Mouse (Mus musculus): Measurements from ENCODE around the gene Itgb1bp1. TPM values are rescaled to one million over a fixed set of nuclear protein-coding genes. Genes with fewer than 3 reads are reported as not detected.

Itgb1bp1 gene
- polyA plus RNA-seq, 1 experiment from 2014 or later: 33.4 TPM

GRCm38 (mm10) chr12:21322296-21322695, 36.2 kb upstream of the Itgb1bp1 start:
- H3K27me3 ChIP-seq (replicated peaks): no peaks in the 10 kb centered on the region
- no peak for ATAC-seq (ENCODE audit: extremely low read depth, insufficient number of reproducible peaks, low FRiP score, low TSS enrichment)
- peaks cover 10% of the 10 kb centered on the region for H3K4me1 ChIP-seq
- no peaks in the 10 kb centered on the region for H3K9me3 ChIP-seq
- no peak overlapping the region for H3K9ac ChIP-seq
- WGBS: 82% methylated on average over 4 of the region's 4 CpGs
- H3K36me3 ChIP-seq: peaks cover 81% of the 10 kb centered on the region
- no peak overlapping the region for H3K27ac ChIP-seq (replicated peaks)
- no peak overlapping the region for H3K4me2 ChIP-seq
- H3K4me3 ChIP-seq: no peak overlapping the region

- WGBS: 81% methylated on average over 9 of the region's 9 CpGs
- Histone ChIP-seq H3K4me1 (peaks cover 16% of the 10 kb centered on the region), H3K36me3 (peaks cover 70% of the 10 kb centered on the region), H3K27ac (replicated peaks) (no peak overlapping the region), H3K9me3 (no peaks in the 10 kb centered on the region), H3K9ac (no peak overlapping the region), H3K27me3 (replicated peaks) (no peaks in the 10 kb centered on the region), H3K4me3 (no peak overlapping the region), H3K4me2 (no peak overlapping the region)
- no peak for ATAC-seq (ENCODE audit: extremely low read depth, insufficient number of reproducible peaks, low FRiP score, low TSS enrichment)
Observed at GRCm38 (mm10) chr12:21321170-21321569, 35.1 kb upstream of the Itgb1bp1 start.

DNA sequence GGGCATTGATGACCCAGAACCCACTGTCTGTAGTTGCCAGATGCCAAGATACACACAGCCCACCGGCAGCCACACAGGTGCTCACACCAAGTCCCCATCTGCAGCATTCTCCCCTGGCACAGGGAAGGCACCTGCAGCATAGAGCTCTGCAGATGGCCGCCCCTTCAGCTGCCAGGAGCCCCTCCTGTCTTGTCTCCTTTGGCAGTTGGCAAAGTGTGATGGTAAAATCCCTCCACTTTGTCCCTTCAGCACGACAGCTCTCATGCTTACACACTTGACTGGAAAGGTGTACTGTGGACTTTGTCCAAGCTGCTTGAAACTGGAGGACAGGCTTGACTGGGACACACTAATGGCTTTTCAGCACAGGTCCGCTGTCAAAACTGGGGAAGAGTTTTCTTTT, 34.2 kb upstream of the Itgb1bp1 start:
- Histone ChIP-seq H3K4me1 (peaks cover 20% of the 10 kb centered on the region), H3K4me2 (no peak overlapping the region), H3K27ac (replicated peaks) (no peak overlapping the region), H3K4me3 (no peak overlapping the region), H3K9me3 (no peaks in the 10 kb centered on the region), H3K27me3 (replicated peaks) (no peaks in the 10 kb centered on the region), H3K36me3 (peaks cover 65% of the 10 kb centered on the region), H3K9ac (no peak overlapping the region)
- no peak for ATAC-seq (ENCODE audit: extremely low read depth, insufficient number of reproducible peaks, low FRiP score, low TSS enrichment)
- 79% methylated on average over 4 of the region's 4 CpGs for WGBS

DNA sequence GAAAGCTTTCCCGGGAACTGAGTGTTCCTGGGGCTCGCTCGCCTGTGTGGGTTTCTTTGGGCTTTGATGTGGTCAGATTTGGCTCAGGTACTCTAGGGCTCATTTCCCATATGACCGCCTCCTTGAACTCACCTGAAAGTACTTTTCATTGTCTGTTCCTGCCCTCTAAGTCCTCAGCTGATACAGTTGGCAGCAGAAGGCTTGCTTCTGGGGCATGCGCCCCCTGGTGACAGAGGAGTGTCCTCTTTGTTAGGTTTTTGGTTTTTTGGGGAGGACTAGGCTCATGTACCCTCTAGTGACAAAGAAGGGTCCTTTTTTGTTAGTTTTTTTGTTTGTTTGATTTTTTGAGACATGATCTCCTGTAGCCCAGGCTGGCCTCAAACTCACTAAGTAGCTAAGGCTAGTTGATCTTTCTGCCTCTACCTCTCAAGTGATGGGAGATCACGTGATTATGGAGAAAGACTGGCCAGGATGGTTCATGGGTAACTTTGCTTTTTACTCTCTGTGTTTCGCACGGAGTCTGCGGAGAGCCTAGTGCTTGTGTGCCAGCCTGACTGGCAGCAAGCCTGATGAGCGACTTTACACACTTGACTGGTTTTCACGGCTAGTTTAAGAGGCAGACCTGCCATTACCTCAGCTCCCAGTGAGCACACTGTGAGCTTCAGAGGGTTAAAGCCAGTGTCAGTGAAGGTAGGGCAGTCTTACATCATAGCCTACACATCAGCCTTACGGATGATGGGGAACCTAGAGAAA, 32.2 kb upstream of the Itgb1bp1 start:
- H3K27ac ChIP-seq (replicated peaks): no peak overlapping the region
- H3K27me3 ChIP-seq (replicated peaks): no peaks in the 10 kb centered on the region
- H3K4me2 ChIP-seq: no peak overlapping the region
- H3K4me1 ChIP-seq: peaks cover 20% of the 10 kb centered on the region
- ATAC-seq (ENCODE audit: extremely low read depth, insufficient number of reproducible peaks, low FRiP score, low TSS enrichment): no peak
- H3K9ac ChIP-seq: no peak overlapping the region
- WGBS: 77% methylated on average over 12 of the region's 12 CpGs
- H3K4me3 ChIP-seq: no peak overlapping the region
- H3K9me3 ChIP-seq: no peaks in the 10 kb centered on the region
- H3K36me3 ChIP-seq: peaks cover 67% of the 10 kb centered on the region

DNA sequence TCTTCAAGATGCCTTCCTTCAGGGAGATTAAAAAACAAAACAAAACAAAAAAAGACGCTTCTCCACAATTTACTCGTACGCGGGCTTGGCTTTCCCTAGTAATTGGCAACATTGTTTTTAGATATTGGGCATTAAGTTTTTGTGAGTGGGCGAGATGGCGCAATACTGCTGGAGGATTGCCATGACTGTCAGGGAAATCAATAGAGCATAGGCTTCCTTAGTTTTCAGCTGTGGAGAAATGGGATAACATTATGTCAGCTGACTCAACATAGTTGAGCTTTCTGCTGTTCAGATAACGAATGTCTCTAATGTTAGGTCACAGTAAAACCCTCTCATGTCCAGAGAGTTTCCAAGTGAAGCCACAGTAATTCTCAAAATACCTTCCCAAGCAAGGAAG, 30.8 kb upstream of the Itgb1bp1 start:
- Histone ChIP-seq H3K9ac (peak overlapping the region; percentile 89), H3K4me1 (peaks cover 15% of the 10 kb centered on the region), H3K27me3 (replicated peaks) (no peaks in the 10 kb centered on the region), H3K27ac (replicated peaks) (peak overlapping the region; percentile 65; the same call in 1 of the 2 replicates), H3K4me3 (peak overlapping the region; percentile 73), H3K9me3 (no peaks in the 10 kb centered on the region), H3K4me2 (peak overlapping the region; percentile 80), H3K36me3 (peaks cover 67% of the 10 kb centered on the region)
- no peak for ATAC-seq (ENCODE audit: extremely low read depth, insufficient number of reproducible peaks, low FRiP score, low TSS enrichment)
- WGBS: 25% methylated on average over 7 of the region's 7 CpGs

GRCm38 (mm10) chr12:21315923-21316868, 30.1 kb upstream of the Itgb1bp1 start, which contains the start of gene Iah1:
Gene Iah1, plus strand, starts transcription at chr12:21316389.
- WGBS: 2% methylated on average over 59 of the region's 59 CpGs
- H3K36me3 ChIP-seq: peaks cover 69% of the 10 kb centered on the region
- H3K4me1 ChIP-seq: peaks cover 15% of the 10 kb centered on the region

DNA sequence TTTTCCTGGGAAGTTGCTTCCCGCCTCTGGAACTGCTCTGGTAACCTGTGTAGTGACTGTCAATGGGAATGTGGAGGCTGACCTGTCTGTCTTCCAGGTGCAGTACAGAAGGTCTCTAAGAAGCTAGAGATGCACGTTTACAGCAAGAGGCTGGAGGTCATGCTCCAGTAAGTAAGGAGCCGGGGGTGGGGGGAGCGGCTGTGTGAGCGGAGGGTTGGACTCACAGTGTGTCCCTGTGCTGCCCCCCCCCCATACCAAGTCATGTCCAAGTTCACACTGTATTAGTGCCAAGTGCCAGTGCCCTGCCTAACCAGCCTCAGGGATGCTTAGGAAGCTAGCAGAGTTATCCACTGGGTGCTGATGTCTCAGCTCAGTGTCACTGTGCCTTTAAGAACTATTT, 26.1 kb upstream of the Itgb1bp1 start:
- H3K9me3 ChIP-seq: no peaks in the 10 kb centered on the region
- H3K27ac ChIP-seq (replicated peaks): no peak overlapping the region
- no peak overlapping the region for H3K4me3 ChIP-seq
- peaks cover 85% of the 10 kb centered on the region for H3K36me3 ChIP-seq
- H3K9ac ChIP-seq: no peak overlapping the region
- WGBS: 84% methylated on average over 5 of the region's 5 CpGs
- no peaks in the 10 kb centered on the region for H3K27me3 ChIP-seq (replicated peaks)
- no peak overlapping the region for H3K4me2 ChIP-seq
- peaks cover 10% of the 10 kb centered on the region for H3K4me1 ChIP-seq
- no peak for ATAC-seq (ENCODE audit: extremely low read depth, insufficient number of reproducible peaks, low FRiP score, low TSS enrichment)

More at GRCm38 (mm10) chr12:21315923-21316868, 30.1 kb upstream of the Itgb1bp1 start, which contains the start of gene Iah1:
- Histone ChIP-seq H3K27ac (replicated peaks) (peak within 1 kb of the TSS; percentile 65), H3K4me2 (peak within 1 kb of the TSS; percentile 80), H3K9me3 (no peaks in the 10 kb centered on the region), H3K27me3 (replicated peaks) (no peaks in the 10 kb centered on the region), H3K9ac (peak within 1 kb of the TSS; percentile 89), H3K4me3 (peak within 1 kb of the TSS; percentile 73)
- ATAC-seq (ENCODE audit: extremely low read depth, insufficient number of reproducible peaks, low FRiP score, low TSS enrichment): peak; percentile 86

- ATAC-seq (ENCODE audit: extremely low read depth, insufficient number of reproducible peaks, low FRiP score, low TSS enrichment): no peak
- Histone ChIP-seq H3K27ac (replicated peaks) (no peak overlapping the region), H3K4me2 (no peak overlapping the region), H3K9me3 (no peaks in the 10 kb centered on the region), H3K4me1 (no peaks in the 10 kb centered on the region), H3K27me3 (replicated peaks) (no peaks in the 10 kb centered on the region), H3K9ac (no peak overlapping the region), H3K36me3 (peaks cover 97% of the 10 kb centered on the region), H3K4me3 (no peak overlapping the region)
- WGBS: 84% methylated on average over 4 of the region's 4 CpGs
Observed at GRCm38 (mm10) chr12:21306721-21307120, 20.6 kb upstream of the Itgb1bp1 start.

GRCm38 (mm10) chr12:21305741-21306140, 19.7 kb upstream of the Itgb1bp1 start:
- no peak overlapping the region for H3K27ac ChIP-seq (replicated peaks)
- H3K36me3 ChIP-seq: peaks cover 96% of the 10 kb centered on the region
- no peaks in the 10 kb centered on the region for H3K4me1 ChIP-seq
- 86% methylated on average over 4 of the region's 4 CpGs for WGBS
- no peak overlapping the region for H3K4me2 ChIP-seq
- ATAC-seq (ENCODE audit: extremely low read depth, insufficient number of reproducible peaks, low FRiP score, low TSS enrichment): no peak
- H3K9ac ChIP-seq: no peak overlapping the region
- no peak overlapping the region for H3K4me3 ChIP-seq
- H3K9me3 ChIP-seq: no peaks in the 10 kb centered on the region
- no peaks in the 10 kb centered on the region for H3K27me3 ChIP-seq (replicated peaks)

DNA sequence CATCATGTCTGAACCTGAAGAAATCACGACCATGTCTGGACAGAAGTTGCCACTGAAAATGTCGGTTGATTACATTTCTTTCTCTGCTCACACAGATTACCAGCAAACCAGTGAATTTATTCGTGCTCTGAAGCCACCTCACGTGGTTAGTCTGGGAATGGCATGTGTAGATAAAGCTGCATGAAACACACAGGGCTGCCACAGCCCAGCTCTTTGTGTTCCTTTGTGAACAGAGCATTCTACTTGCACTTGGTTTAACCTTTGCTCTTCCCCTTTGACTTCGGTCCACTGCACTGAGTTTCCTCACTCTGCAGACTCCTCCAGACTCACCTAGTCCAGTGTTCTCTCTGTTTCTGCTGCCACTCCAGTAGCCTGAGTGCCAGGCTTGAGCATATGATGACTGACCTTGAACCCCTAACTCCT, 16.3 kb upstream of the Itgb1bp1 start:
- Histone ChIP-seq H3K9me3 (no peaks in the 10 kb centered on the region), H3K27ac (replicated peaks) (0 out of 2 replicates have a peak overlapping the region, but pooled peaks have one; percentile 28), H3K4me1 (no peaks in the 10 kb centered on the region), H3K27me3 (replicated peaks) (no peaks in the 10 kb centered on the region), H3K36me3 (peaks cover 94% of the 10 kb centered on the region), H3K4me3 (no peak overlapping the region), H3K4me2 (no peak overlapping the region), H3K9ac (no peak overlapping the region)
- WGBS: 71% methylated on average over 5 of the region's 5 CpGs
- no peak for ATAC-seq (ENCODE audit: extremely low read depth, insufficient number of reproducible peaks, low FRiP score, low TSS enrichment)

- ATAC-seq (ENCODE audit: extremely low read depth, insufficient number of reproducible peaks, low FRiP score, low TSS enrichment): no peak
- no peak overlapping the region for H3K9ac ChIP-seq
- 85% methylated on average over 8 of the region's 8 CpGs for WGBS
- no peaks in the 10 kb centered on the region for H3K27me3 ChIP-seq (replicated peaks)
- H3K4me1 ChIP-seq: no peaks in the 10 kb centered on the region
- 0 out of 2 replicates have a peak overlapping the region, but pooled peaks have one; percentile 28 for H3K27ac ChIP-seq (replicated peaks)
- peaks cover 94% of the 10 kb centered on the region for H3K36me3 ChIP-seq
- no peak overlapping the region for H3K4me3 ChIP-seq
- no peaks in the 10 kb centered on the region for H3K9me3 ChIP-seq
- no peak overlapping the region for H3K4me2 ChIP-seq
Observed at GRCm38 (mm10) chr12:21301932-21302331, 15.8 kb upstream of the Itgb1bp1 start.

All from heart, embryonic 13.5 days (tissue).